Mouse (Mus musculus) brain, embryonic 14.5 days (tissue): ENCODE measurements around the gene Dcaf8.

Experiments used
- CTCF ChIP-seq: fragments of 200-500 bp; IDR thresholded peaks from 2 replicates; pipeline ENCODE4 v1.5.1; 2012; ENCODE audit warnings: inconsistent platforms, mild to moderate bottlenecking, moderate library complexity, borderline replicate concordance; ENCODE audit not compliant: insufficient read depth, insufficient read length; ENCODE audit errors: extremely low read depth
- POLR2A ChIP-seq: fragments of 200-500 bp; IDR thresholded peaks from 2 replicates; pipeline ENCODE4 v1.6.1; 2012; ENCODE audit warnings: mild to moderate bottlenecking, inconsistent platforms, borderline replicate concordance; ENCODE audit not compliant: poor library complexity, insufficient read depth, insufficient read length, severe bottlenecking; ENCODE audit errors: extremely low read depth

DNA sequence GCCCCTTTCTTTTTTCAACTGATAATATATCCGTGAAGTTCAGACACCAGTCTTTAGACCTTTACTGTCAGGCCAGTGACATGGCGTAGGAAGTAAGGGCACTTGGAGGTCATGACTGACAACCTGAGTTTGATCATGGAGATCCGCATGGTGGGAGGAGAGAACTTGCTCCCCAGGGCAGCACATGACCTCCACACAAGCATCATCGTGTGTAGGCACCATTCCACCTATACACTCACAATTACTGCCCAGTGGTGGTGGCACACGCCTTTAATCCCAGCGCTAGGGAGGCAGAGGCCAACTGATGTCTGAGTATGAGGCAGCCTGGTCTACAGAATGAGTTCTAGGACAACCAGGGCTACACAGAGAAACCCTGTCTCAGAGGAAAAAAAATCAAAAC, 23.3 kb upstream of the Dcaf8 start:
- TF ChIP-seq POLR2A (no peak), CTCF (no peak)
